Mouse (Mus musculus) ES-E14 (cell line): ENCODE data around the gene Cpne1. TPM values are rescaled to one million over a fixed set of nuclear protein-coding genes. Genes with fewer than 3 reads are reported as not detected.

Experiments used
- DNase-seq: peaks from one replicate; pipeline ENCODE4 v3.0.0-alpha.2; 2013; ENCODE audit warnings: low read depth, low spot score
- H3K27ac ChIP-seq: 2 replicates; pipeline ENCODE4 v1.5.1; 2012; ENCODE audit warnings: low read depth, mild to moderate bottlenecking, low read length, moderate library complexity, mixed read lengths; ENCODE audit not compliant: poor library complexity, insufficient read depth, severe bottlenecking
- H3K36me3 ChIP-seq: 2 replicates; pipeline ENCODE4 v1.6.1; 2012; ENCODE audit warnings: mild to moderate bottlenecking, low read length, moderate library complexity, mixed read lengths; ENCODE audit not compliant: control insufficient read depth, poor library complexity, insufficient read depth, severe bottlenecking
- H3K4me1 ChIP-seq, 2 experiments: fragments of 150-350 bp in 1 of 2; sonication (generic) in 1 of 2; 2 replicates each; pipeline ENCODE4 v1.6.1; 2012; ENCODE audit warnings: low read length in 2 of 2, mild to moderate bottlenecking in 1 of 2, mixed read lengths in 1 of 2; ENCODE audit not compliant: control insufficient read depth in 2 of 2, insufficient read depth in 2 of 2, poor library complexity in 1 of 2
- H3K4me3 ChIP-seq, 2 experiments: fragments of 150-350 bp in 1 of 2; sonication (generic) in 1 of 2; 2 replicates each; pipeline ENCODE4 v1.5.1; 2012; ENCODE audit warnings: low read length in 2 of 2, low read depth in 1 of 2, mild to moderate bottlenecking in 1 of 2, mixed read lengths in 1 of 2; ENCODE audit not compliant: insufficient read depth in 1 of 2, poor library complexity in 1 of 2, severe bottlenecking in 1 of 2
- H3K9ac ChIP-seq: 2 replicates; pipeline ENCODE4 v1.6.1; 2012; ENCODE audit warnings: low read depth, mild to moderate bottlenecking, low read length, mixed read lengths; ENCODE audit not compliant: poor library complexity, insufficient read depth, severe bottlenecking
- H3K9me3 ChIP-seq: fragments of 150-350 bp; sonication (generic); 2 replicates; pipeline ENCODE4 v1.6.1; 2012; ENCODE audit warnings: low read depth, mild to moderate bottlenecking, low read length; ENCODE audit not compliant: control insufficient read depth, insufficient read depth
- CHD2 ChIP-seq: IDR thresholded peaks from 2 replicates; pipeline ENCODE4 v1.6.1; 2014; ENCODE audit warnings: mild to moderate bottlenecking, low read depth, low read length, inconsistent platforms
- HCFC1 ChIP-seq: IDR thresholded peaks from 2 replicates; pipeline ENCODE4 v1.6.1; 2012; ENCODE audit warnings: low read length, inconsistent platforms, borderline replicate concordance; ENCODE audit not compliant: insufficient read depth
- MAFK ChIP-seq: IDR thresholded peaks from 2 replicates; pipeline ENCODE4 v1.6.1; 2014; ENCODE audit warnings: mild to moderate bottlenecking, low read depth, low read length, inconsistent platforms; ENCODE audit not compliant: insufficient read depth
- ZC3H11A ChIP-seq: IDR thresholded peaks from 2 replicates; pipeline ENCODE4 v1.6.1; 2012; ENCODE audit warnings: low read depth, mild to moderate bottlenecking, inconsistent platforms, low read length, borderline replicate concordance
- ZNF384 ChIP-seq: IDR thresholded peaks from 2 replicates; pipeline ENCODE4 v1.6.1; 2012; ENCODE audit warnings: low read depth, low read length, inconsistent platforms
- in situ Hi-C, 2 experiments: fragments of 600-800 bp; cut with MboI; formaldehyde crosslinking; loops; one replicate each; pipeline ENCODE4 v1.15.1; 2025; ENCODE audit warnings: low sequenced_read_pairs in 2 of 2, inconsistent platforms in 1 of 2; ENCODE audit not compliant: unreplicated experiment in 2 of 2
- total RNA-seq: library from RNA; depleted of rRNA; stranded (reverse); fragments of 300-350 nt; gene quantifications from 2 replicates; pipeline ENCODE4 v1.2.3, GENCODE M21; 2012

Gene Cpne1
- total RNA-seq, 1 experiment, result 42.8 TPM

GRCm38 (mm10) chr2:156079183-156079560 is 32.6 kb downstream of the Cpne1 start:
- Histone ChIP-seq H3K4me1 (peaks cover 4 to 8% of the 10 kb centered on the region in 2 experiments; a peak in 3 of 4 replicates), H3K9me3 (no peaks in the 10 kb centered on the region), H3K9ac (no peak overlapping the region), H3K27ac (no peak overlapping the region), H3K36me3 (peaks cover 20% of the 10 kb centered on the region; the same call in 1 of the 2 replicates), H3K4me3 (no peak overlapping the region)
- TF ChIP-seq CHD2, result no peak
- TF ChIP-seq ZNF384, result no peak
- TF ChIP-seq HCFC1, result no peak
- no peak for TF ChIP-seq ZC3H11A
- no peak for TF ChIP-seq MAFK
- no peak for DNase-seq
- in situ Hi-C loops, result no loop called here

- Histone ChIP-seq H3K9me3 (no peaks in the 10 kb centered on the region), H3K4me1 (peaks cover 4 to 11% of the 10 kb centered on the region in 2 experiments; a peak in 3 of 4 replicates), H3K27ac (no peak overlapping the region), H3K36me3 (peaks cover 26% of the 10 kb centered on the region; the same call in 1 of the 2 replicates), H3K4me3 (no peak overlapping the region), H3K9ac (no peak overlapping the region)
- TF ChIP-seq HCFC1 (no peak), ZNF384 (no peak), MAFK (no peak), CHD2 (no peak), ZC3H11A (no peak)
- DNase-seq, result no peak
- in situ Hi-C loops, result no loop called here
These were observed 33.2 kb downstream of the Cpne1 start for GRCm38 (mm10) chr2:156078421-156079182.

- no peaks in the 10 kb centered on the region for H3K9me3 ChIP-seq
- no peak overlapping the region for H3K9ac ChIP-seq
- DNase-seq, result no peak
- in situ Hi-C loops, result no loop called here
- peaks cover 4 to 11% of the 10 kb centered on the region in 2 experiments; a peak in 3 of 4 replicates for H3K4me1 ChIP-seq
- H3K27ac ChIP-seq, result no peak overlapping the region
- no peak overlapping the region for H3K4me3 ChIP-seq
- TF ChIP-seq MAFK (no peak), CHD2 (no peak), ZC3H11A (no peak), ZNF384 (no peak), HCFC1 (no peak)
- H3K36me3 ChIP-seq, result peaks cover 26% of the 10 kb centered on the region; the same call in 1 of the 2 replicates
These were observed 34.3 kb downstream of the Cpne1 start for GRCm38 (mm10) chr2:156077461-156077860.

GRCm38 (mm10) chr2:156073725-156074124 is 38.0 kb downstream of the Cpne1 start:
- peaks cover 22% of the 10 kb centered on the region; the same call in 1 of the 2 replicates for H3K36me3 ChIP-seq
- in situ Hi-C loops, result no loop called here
- TF ChIP-seq ZC3H11A, result no peak
- no peak for TF ChIP-seq CHD2
- TF ChIP-seq ZNF384, result no peak
- TF ChIP-seq MAFK, result no peak
- TF ChIP-seq HCFC1, result no peak
- H3K4me3 ChIP-seq, result no peak overlapping the region; a peak in 1 of 4 replicates
- H3K4me1 ChIP-seq, result peaks cover 2 to 7% of the 10 kb centered on the region in 2 experiments; a peak in 3 of 4 replicates
- no peaks in the 10 kb centered on the region for H3K9me3 ChIP-seq
- no peak for DNase-seq
- no peak overlapping the region for H3K27ac ChIP-seq
- H3K9ac ChIP-seq, result no peak overlapping the region
